Comparison of ENCODE assay signal across 17 mouse cellular contexts in the genomic region with DNA sequence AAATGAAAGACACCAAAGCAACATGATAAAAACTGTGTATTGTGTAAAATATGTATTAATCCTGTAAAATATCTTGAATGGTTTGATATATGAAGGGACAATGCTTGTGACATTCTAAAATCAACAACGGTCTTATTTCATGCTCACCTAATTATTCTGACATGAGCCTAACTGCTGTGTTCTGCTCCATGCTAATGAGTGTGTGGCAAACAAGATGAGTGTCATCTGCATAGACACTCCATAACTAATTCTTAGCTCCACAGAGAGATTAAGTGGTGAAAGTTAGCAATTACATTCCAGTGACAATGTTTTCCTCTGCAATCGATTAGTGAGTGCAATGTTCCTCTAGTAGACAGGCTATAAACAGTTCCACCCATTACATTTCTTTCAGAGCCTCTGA.
"Had no signal": no experiment of that assay in that cellular context is flagged by ENCODE, and none has a peak within 500 bp of the region (broad histone marks: within the 10 kb centered on the region; RNA-seq: fewer than 3 reads in every experiment).

No protein-coding gene starts in this region.

- ATAC-seq: liver, postnatal 0 days; midbrain, embryonic 13.5 days; midbrain, embryonic 15.5 days had no signal

- H3K4me2 ChIP-seq: liver, embryonic 11.5 days; liver, embryonic 13.5 days; liver, embryonic 15.5 days; midbrain, embryonic 11.5 days; midbrain, embryonic 13.5 days; midbrain, embryonic 15.5 days; neural tube, embryonic 12.5 days; stomach, embryonic 15.5 days had no signal

- H3K4me1 ChIP-seq: liver, embryonic 13.5 days; liver, embryonic 15.5 days; megakaryocyte, embryonic 14.5 days; midbrain, embryonic 13.5 days; midbrain, embryonic 15.5 days; neural tube, embryonic 12.5 days; stomach, embryonic 15.5 days had no signal

- H3K36me3 ChIP-seq: liver, embryonic 13.5 days; liver, embryonic 15.5 days; midbrain, embryonic 13.5 days; midbrain, embryonic 15.5 days; neural tube, embryonic 12.5 days; stomach, embryonic 15.5 days had no signal

- H3K27me3 ChIP-seq: liver, embryonic 13.5 days; liver, embryonic 15.5 days; megakaryocyte, embryonic 14.5 days; midbrain, embryonic 13.5 days; midbrain, embryonic 15.5 days; neural tube, embryonic 12.5 days; stomach, embryonic 15.5 days had no signal

- H3K4me3 ChIP-seq: liver, embryonic 13.5 days; liver, embryonic 15.5 days; megakaryocyte, embryonic 14.5 days; midbrain, embryonic 13.5 days; midbrain, embryonic 15.5 days; neural tube, embryonic 12.5 days; stomach, embryonic 15.5 days had no signal

- H3K9me3 ChIP-seq: liver, embryonic 13.5 days; liver, embryonic 15.5 days; megakaryocyte, embryonic 14.5 days; midbrain, embryonic 13.5 days; midbrain, embryonic 15.5 days; neural tube, embryonic 12.5 days; stomach, embryonic 15.5 days had no signal

- DNase-seq: liver, embryonic 13.5 days; liver, postnatal 0 days; lung, postnatal 10 days; right cerebral cortex, postnatal 14 days; thymus, adult 2 months; thymus, postnatal 25 days; thymus, postnatal 4 days had no signal

- H3K9ac ChIP-seq: liver, embryonic 13.5 days; liver, embryonic 15.5 days; liver, postnatal 0 days; midbrain, embryonic 13.5 days; midbrain, embryonic 15.5 days; neural tube, embryonic 12.5 days; stomach, embryonic 15.5 days had no signal

- H3K27ac ChIP-seq: liver, embryonic 13.5 days; liver, embryonic 15.5 days; macrophage; midbrain, embryonic 13.5 days; midbrain, embryonic 15.5 days; neural tube, embryonic 12.5 days; stomach, embryonic 15.5 days; stomach, postnatal 0 days had no signal
